Mouse (Mus musculus): Measurements from ENCODE around the gene Midn.

Midn gene

DNA sequence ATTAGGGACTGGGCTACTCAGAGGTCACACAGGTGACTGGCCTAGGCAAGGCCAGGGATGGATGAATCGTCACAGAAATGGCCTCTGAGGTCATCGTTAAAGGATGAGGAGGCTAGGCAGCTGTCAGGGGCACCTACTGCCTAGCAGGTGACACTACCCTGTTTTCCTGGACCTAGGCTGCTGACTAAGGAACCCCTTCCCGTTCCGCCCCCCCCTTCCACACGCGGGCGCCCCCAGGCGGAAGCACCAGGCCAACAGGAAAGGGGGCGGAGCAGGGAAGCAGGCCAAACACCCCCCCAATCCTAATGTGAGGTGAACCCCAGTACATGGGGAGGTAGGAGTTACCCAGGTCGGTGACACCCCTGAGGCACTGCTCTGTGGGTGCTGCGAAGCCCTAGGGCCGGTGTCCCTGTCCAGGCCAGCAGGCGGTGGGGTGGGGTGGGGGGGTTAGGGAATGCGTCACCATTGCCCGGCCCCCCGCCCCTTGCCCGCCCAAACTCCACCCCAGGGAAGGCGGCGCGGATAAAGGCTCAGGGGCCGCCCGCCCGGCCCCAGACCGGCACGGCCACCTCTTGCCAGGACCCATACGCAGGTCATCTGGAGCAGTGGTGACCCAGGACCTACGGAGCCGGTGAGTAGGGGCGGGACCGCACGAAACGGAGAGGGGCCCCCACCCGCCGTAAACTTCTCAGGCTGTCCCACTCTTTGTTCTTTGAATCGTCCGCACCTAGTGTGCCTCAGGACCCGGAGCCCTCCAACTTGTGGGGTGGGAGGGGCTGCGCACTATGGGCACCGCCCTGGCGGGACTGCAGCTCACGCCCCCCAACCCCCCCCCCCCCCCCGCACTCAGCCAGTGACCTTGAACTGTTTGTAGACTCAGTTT is at the start of gene Midn:
Midn (plus strand) TSS at position 554 of the 883 bp plus-strand sequence.
- in situ Hi-C loops (cut with MboI, MseI), result no loop called here

DNA sequence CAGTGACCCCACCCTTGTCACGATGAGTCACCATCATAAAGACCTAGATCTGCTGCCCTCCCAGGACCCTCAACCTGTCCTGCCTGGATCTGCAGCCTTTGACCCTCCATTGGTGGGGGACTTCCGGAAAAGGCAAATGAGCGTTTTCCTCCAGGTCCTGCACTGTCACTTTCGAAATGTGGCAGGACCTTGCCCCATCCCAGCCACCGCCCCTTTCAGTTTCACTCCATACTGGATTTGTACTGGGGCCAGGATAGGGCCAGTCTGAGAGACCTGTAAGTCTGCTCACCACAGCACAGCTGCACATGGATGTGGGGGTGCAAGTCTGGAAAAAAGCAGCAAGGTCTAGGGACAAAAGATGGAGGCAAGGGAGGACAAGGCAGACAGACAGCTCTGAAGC is 49.4 kb upstream of the Midn start:
- in situ Hi-C loops (cut with MboI, MseI), result no loop called here

DNA sequence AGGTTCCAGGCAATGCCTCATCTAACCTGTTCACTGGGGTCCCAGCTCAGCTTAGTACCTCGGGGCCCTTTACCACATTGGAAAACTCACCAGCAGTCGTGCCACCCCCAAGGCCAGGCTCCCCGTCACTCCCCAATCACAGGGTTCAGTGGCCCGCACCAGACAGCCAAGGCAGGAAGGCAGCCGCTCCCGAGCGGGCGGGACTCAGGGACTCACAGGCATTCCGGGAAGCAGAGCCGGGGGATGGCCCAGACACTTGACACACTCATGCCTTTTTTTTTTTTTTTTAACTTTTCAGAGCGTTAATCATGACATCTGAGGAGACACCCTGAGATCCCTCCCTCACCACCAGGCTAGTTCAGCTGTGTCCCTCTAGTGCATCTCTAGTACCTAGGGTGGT is 47.1 kb upstream of the Midn start:
- in situ Hi-C loops (cut with MboI, MseI), result no loop called here

DNA sequence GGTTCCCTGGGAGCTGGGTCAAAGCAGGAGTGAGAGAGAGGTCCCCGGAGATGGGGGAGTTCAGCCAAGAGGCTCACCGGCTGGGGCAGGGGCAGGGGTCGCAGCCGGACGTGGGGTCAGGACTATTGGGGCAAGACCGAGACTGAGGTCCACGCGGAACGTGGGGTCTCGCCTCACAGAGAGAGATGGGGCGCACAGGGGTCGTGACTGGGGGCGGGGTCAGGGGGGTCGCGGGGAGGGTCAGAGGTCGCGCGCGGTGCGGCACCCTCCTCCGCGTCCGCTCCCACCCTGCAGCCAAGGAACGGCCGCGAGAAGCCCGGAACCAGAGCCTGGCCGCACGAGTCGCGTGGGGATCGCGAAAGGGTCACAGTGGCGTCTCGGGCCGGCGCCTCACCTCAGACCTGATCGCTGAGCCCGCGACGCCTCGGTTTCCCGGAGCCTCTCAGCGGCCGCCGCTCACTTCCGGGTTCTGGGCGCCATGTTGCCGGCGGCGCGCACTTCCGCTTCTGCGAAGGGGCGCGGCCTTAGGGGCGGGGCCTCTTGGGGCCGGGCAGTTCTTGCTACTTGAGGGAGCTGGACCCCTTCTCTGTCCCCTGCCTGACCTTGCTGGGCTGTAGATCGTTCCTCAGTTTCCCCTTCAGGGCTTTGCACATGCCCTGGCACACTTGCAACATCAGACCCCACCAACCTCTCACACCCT is 45.7 kb upstream of the Midn start:
- in situ Hi-C loops (cut with MboI, MseI), result no loop called here

DNA sequence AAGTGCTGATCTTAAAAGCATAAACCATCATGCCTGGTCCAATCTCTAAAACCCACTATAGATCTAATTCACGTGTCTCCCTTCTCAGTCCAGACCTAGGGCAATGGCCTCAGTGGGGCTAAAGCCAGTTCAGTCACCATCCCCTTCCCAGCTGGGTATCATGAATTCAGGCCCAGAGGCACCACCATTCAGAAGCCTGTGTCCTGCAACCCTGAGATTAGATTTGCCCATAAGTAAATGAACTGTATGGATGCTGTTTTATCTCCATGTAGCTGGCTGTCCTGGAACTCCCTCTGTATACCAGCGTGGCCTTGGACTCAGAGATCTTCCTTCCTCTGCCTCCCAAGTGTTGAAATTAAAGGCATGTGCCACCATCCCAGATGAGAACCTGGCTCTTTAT is 45.0 kb upstream of the Midn start:
- in situ Hi-C loops (cut with MboI, MseI), result no loop called here

DNA sequence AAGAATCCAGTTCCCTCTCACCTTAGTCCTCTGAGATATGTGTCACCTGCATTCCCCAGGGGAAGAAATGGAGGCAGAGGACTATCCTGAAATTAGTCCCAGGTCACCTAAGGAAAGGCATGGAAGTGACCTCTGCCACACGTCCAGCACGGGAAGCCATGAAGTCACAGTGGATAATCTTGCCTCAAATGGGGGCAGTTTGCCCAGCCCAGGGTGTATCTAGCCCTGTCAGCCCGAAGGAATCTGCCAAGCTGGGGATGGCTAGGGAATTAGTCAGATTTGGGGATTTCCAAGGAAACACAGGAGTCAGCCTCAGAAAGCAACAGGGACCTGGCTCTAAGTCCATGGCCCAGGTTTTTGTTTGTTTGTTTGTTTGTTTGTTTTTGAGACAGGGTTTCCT is 43.9 kb upstream of the Midn start:
- in situ Hi-C loops (cut with MboI, MseI), result no loop called here

DNA sequence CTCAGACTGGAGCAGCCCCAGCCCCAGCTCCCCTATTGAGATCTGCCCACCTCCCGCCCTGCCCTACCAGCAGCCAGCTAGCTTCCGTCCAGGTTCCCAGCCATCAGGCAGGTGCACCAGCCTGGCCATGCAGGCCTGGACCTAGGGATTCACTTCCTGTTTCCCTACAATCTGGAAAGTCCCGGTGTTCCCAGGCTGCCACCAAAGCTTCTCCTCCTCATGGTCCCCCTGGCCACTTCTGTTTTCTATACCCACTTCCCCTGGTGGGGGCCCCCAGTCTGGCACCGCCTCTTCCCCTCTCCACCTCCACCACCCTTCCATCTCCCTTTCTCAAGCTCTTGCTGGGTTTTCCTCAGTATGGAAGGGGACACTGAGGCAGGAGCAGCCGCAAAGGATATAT is 42.6 kb upstream of the Midn start, which contains the start of gene Sbno2:
Sbno2 (minus strand) TSS at position 112 of the 400 bp plus-strand sequence.
- in situ Hi-C loops (cut with MboI, MseI), result no loop called here

DNA sequence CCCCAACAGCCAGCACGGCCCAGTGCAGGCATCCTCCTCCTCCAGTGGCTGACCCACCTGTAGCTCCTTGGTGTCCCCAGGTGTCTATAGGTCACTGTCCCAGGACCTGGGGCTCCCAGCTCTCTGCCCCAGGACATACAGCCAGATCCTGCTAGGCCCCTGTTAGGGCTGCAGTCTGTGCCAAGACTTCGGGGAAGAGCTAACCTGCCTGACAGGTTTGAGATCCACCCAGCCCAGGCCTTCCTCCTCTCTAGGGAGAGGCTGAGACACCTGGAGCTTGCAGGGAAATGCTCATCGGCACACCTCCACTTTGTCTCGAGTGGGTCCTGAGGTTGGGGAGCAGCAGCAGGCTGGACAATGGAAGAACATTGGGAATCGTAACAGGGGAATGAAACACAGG is 42.1 kb upstream of the Midn start:
- in situ Hi-C loops (cut with MboI, MseI), result no loop called here

DNA sequence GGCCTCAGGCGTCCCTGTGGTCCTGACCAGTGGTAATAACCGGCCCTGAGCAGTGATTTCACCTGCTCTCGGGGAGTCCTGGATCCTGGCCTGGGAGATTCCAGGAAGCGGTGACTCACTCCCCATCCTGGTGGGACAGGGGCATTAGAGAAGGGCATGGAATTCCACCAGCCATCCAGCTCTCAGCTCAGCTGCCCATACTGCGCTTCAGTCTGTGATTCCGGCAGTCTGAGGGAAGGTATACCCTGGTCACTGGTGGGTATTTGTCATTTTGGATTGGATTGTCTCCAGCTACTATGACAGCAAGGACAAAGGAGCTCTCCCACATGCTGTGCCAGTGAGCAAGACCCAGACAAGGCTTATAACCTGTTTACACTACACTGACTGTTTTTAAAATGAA is 40.4 kb upstream of the Midn start:
- in situ Hi-C loops (cut with MboI, MseI), result no loop called here

DNA sequence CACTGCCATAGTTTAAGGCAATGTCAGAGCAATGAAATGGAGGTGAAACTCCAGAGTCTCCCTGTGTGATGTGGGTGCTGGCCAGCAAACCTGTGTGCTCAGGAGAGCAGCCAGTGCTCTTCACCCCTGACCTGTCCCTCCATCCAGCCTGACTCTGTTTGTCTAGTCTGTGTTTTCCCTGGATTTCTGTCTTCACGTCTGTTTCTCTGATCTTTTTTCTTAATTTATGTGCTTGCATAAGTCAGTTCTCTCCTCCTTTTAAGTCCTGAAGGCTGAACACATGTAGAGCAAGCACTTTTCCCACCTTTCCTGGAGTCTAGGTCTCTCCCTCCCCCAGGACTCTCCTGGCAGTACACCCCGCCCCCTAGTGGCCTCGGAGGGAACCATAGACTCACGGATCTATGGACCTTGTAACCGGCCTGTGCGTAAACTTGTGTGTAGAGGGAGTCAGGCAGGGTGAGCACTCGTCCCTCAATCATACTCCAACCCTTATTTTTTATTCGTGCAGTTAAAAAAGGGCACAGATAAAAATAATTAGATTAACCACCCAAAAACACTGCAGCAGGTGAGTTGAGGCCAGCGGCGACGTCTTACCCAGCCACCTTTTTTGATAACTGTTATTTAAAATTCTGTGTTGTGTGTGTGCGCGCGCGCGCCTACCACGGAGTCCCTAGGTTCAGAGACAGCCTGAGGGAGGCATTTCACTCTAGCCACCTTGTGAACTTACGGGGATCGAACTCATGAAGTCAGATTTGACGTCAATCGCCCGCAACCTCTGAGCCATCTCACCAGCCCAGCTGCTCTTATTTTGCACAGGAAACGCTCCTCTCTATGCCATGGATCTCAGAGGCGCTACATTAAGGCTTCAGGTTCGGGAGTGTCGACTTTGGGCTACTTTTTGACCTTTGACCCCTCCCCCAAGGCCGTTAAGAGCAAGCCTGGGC is 33.5 kb upstream of the Midn start:
- in situ Hi-C loops (cut with MboI, MseI), result loop anchor here (10.0 kb wide), 1 partner anchor 130 kb away; the partner anchor contains the start of genes Cnn2 and Tmem259

DNA sequence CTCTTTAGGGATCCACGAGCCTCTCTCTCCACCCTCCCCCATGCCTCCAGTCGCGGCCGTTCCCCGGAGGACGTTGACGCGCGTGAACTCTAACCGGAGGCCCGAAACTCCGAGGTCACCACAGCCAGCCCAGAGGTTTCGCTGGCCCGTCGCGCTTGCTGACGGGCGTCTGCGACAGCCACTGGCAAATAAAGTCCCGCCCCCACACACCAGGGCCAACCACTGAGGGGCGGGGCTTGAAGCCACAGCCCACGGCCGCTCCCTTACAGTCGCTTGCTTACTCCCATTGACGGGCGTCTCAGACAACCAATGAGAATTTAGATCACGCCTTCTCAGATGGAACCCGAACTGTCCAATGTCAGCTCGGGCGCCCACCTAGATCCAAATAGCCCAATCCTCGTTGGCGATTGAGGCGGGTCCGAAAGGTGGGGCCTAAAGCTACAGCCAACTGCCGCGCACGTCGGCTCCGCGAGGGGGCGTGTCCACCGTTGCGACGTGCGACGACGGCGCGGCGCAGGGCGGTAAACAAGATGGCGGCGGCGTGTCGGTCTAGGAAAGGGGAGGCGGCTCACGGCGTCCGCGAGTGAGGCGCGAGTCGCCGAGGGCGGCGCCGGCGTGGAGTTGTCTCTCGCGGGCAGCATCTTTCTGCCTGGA is 32.7 kb upstream of the Midn start, which contains the start of gene Stk11:
Stk11 (plus strand) TSS at position 514 of the 654 bp plus-strand sequence.
- in situ Hi-C loops (cut with MboI, MseI), result loop anchor here (10.0 kb wide), 1 partner anchor 131 kb away; the partner anchor contains the start of genes Cnn2 and Tmem259

DNA sequence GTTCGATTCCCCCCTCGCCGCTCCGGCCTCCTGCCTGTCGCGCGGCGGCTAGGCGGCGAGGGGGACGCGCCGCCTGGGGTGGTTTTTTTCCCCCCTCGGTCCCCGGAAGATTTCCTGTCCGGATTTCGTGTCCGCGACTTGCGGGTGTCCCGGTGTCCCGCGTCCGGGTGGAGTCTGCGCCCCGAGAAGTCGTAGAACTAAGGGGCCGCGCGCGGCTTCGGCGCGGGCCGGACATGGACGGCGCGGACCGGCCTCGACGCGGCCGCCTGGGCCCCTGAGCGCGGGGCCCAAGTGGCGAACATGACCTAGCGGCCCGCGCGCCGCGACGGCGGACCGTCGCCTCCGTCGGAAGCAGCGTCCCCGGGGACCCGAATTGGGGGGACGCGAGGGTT is 32.1 kb upstream of the Midn start:
- in situ Hi-C loops (cut with MboI, MseI), result loop anchor here (10.0 kb wide), 1 partner anchor 131 kb away; the partner anchor contains the start of genes Cnn2 and Tmem259

DNA sequence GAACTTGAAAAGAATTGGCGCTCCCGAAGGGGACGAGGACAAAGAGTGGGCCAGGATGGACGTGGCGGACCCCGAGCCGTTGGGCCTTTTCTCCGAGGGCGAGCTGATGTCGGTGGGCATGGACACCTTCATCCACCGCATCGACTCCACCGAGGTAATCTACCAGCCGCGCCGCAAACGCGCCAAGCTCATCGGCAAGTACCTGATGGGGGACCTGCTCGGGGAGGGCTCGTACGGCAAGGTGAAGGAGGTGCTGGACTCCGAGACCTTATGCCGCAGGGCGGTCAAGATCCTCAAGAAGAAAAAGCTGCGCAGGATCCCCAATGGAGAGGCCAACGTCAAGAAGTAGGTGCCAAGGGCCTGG is 31.5 kb upstream of the Midn start:
- in situ Hi-C loops (cut with MboI, MseI), result loop anchor here (10.0 kb wide), 1 partner anchor 132 kb away; the partner anchor contains the start of genes Cnn2 and Tmem259

DNA sequence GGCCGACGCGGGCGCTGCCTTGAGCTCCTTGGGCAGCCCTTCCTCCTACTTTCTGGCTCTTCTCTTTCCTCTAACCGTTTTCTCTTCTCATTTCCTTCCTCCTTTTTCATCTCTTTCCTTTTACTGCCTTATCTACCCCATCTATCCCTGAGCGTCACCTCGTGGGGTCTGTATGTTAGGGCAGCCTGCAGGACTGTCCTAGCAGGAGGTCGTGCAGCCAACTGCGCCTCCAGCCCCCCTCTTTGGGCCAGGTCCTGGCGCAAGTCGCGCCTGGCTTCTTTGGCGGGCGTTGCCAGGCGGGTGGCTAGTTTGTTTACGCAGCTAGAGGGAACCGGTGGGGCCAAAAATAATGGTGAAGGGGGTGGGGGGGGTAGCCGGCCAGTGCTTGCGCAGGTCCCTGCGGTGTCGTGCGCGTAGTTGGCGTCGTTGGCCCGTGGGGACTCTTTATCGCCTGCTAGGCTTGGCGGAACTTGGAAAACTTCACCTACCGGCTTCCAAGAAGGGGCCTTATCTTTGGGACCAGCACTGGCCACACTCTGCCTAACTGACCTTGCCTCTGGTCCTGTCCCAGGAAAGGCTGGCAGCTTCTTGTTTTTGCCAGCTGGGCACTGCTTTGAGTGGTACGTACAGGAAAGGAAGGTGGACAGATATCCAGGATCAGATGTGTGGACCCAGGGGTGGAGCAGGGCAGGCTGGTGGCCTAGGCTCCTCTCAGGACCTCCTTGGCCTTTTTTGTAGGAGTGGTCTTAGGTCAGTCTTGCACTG is 31.0 kb upstream of the Midn start:
- in situ Hi-C loops (cut with MboI, MseI), result loop anchor here (10.0 kb wide), 1 partner anchor 132 kb away; the partner anchor contains the start of genes Cnn2 and Tmem259

DNA sequence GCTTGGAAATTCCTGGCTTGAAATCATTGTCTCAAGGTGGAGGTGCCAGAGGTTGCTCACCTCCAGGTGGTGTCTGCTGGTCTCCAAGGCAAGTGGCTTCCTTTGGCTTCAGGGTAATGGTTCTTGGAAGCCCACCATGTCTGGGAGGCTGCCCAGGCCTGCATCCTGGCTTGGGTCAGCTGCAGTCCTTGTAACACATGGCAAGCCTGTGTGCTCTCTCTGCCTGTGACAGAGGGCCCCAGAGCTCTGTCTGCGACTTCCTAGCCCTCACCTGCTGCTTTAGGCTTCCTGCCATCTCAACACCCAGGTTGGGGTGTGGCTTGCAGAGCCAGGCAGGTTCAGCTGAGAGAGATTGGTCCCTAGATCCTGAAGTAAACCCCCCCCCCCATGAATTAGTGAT is 30.3 kb upstream of the Midn start:
- in situ Hi-C loops (cut with MboI, MseI), result loop anchor here (10.0 kb wide), 1 partner anchor 133 kb away; the partner anchor contains the start of genes Cnn2 and Tmem259

DNA sequence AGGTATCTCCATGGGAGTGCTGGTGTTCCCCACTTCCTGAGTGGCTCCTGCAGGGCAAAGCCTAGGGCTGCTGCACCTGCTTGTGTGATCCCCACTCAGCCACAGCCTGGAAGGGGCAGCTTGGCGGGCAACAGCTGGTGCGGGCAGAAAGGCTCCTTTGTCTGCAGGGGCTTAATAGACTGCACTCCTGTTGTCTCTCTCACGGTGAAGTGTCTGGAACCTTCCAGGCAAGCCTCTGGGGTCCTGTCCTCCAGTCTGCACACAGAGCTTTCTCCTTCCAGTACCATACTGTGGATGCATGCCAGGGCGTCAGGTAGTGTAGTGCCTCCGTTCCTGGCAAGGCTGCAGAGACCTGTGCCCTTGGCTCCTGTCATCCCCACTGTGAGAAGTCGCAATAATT is 29.5 kb upstream of the Midn start:
- in situ Hi-C loops (cut with MboI, MseI), result loop anchor here (10.0 kb wide), 1 partner anchor 134 kb away; the partner anchor contains the start of genes Cnn2 and Tmem259

DNA sequence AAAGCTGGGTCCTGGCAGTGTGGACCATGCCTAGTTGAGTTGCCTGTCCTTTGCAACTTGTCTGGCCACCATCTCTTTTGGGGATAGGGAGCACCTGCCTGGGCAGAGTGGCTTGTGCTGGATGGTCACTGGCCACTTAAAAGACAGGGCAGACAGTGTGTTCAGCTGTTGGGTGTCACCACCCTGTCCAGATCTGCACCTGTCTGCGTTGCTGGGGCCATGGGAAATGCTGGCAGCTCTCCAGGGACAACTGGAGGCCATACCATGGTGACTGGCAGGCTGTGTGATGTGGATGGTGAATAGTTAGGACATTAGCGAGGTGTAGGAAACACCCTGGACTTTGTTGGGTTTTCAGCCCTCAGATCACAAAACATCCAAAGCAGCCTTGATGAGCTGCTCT is 27.9 kb upstream of the Midn start:
- in situ Hi-C loops (cut with MboI, MseI), result no loop called here

DNA sequence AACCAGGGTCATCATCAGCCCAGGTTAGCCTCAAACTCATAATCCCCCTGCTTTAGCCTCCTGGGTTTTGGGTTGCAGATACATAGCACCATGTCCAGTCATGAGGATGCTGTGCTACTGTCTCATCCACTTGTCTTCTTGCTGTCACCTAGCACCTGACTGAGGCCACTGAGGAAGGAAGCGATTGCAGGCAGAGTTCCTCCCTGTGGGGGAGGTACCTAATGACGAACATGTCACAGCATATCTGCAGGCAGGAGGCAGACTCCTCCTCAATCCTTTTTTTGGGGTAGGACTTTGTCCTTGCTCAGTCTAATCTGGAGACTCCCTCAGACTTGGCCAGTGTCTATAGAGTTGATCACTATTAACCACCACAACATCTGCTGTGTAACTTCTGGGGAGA is 26.4 kb upstream of the Midn start:
- in situ Hi-C loops (cut with MboI, MseI), result no loop called here

DNA sequence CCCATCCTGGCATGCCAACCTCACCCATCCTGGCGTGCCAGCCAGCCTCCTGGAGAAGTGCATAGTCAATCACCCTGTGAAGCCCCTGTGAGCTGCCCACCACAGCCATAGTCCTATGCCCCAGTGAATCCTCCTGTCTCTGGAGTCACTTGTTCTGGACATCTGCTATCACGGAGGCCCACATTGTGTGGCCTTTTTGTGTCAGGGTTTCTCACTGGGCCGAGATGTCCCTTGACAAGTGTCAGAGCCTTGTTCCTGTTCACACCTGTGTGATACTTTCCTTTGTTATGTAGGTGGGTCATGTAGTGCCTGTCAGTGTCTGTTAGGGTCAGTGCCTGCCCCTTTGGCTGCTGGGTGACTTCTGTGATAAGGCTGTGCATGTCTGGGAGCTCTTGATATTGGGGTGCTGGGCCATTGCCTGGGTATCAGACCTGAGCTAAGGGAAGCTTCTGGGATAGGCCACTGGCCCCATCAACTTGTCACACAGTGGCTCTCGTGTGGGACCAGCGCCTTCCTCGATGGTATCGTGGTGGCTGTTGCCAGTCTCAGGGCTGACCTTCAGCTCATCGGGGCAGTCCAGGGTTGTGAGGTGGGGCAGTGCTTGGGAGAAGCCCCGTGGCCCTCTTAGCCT is 24.0 kb upstream of the Midn start:
- in situ Hi-C loops (cut with MboI, MseI), result no loop called here
